Mouse (Mus musculus) erythroid progenitor cell, adult 5-6 weeks (primary cell): ENCODE measurements around the gene Elf3. TPM values are rescaled to one million over a fixed set of nuclear protein-coding genes. Genes with fewer than 3 reads are reported as not detected.

Source experiments
- ATAC-seq: replicated peaks from 2 replicates; pipeline ENCODE4 v1.8.0; 2016; ENCODE audit warnings: moderate number of reproducible peaks, mild to moderate bottlenecking, moderate TSS enrichment, inconsistent platforms; ENCODE audit not compliant: poor library complexity, low FRiP score, severe bottlenecking
- total RNA-seq, 2 experiments: library from RNA; stranded (forward) in 1 of 2; stranded (reverse) in 1 of 2; fragments of 150-400 nt in 1 of 2; fragments of 186-747, 209-891 nt in 1 of 2; gene quantifications; 2 replicates each; pipeline versions ENCODE4 v1.2.3 to v1.2.4; 2015 to 2017; ENCODE audit warnings: low replicate concordance in 2 of 2

Gene Elf3
- total RNA-seq (2015; ENCODE audit: low replicate concordance): not detected in 2 replicates
- total RNA-seq (2017; ENCODE audit: low replicate concordance): not detected in 2 replicates

DNA sequence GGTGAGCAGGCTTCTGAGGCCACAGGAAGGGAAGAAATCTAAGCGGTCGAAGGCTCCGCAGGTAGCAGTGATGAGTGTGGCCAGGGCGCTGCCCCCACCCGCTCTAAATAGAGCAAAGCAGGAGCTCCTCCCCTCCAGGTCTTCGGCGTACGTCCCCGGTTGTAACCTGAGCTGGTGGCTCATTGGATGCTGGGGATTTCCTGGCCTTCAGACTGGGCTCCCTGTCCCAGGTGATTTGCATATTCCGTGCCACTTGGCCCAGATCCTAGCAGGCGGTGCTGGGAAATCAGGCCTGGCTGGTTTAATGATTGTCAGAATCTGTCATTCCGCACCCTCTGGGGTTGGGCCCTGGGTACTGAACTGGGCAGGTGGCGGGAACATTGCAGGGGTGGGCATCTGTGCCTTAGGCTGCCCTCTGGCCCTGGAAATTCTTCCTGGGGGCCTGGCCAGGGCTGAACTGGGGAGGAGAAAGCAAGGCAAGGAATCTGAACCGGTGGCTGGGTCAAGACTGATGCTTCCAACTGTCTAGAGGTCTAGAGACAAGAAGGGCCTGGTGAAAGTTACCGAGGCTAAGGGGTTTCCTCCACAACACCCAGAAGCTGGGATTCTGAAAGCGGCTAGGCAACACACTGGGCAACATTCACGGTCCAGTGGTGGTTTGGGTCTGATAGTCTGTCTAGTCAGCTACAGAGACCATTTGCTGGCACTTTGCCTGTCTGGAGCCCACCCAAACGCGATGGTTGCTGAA lies at the start of gene Elf3:
Gene Elf3, minus strand, starts transcription at position 189 of the 748 bp plus-strand sequence.
- ATAC-seq: no peak

DNA sequence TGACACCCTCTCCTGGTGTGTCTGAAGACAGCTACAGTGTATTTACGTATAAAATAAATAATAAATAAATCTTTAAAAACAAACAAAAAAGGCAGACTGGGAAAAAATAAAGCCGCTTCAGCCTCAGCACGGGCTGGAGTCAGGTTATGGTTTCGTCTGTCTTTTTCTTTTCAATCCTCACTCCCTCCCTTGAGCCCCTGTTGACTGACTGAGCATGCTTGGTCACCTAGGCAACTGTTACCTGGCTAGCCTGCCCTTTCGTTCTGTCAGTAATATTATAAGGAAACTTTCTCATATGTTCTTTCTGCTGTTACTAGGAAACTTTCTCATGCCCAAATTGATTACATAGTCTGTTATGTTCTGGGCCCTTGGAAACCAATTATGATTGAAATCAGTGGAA lies 32.5 kb upstream of the Elf3 start:
- ATAC-seq: no peak

DNA sequence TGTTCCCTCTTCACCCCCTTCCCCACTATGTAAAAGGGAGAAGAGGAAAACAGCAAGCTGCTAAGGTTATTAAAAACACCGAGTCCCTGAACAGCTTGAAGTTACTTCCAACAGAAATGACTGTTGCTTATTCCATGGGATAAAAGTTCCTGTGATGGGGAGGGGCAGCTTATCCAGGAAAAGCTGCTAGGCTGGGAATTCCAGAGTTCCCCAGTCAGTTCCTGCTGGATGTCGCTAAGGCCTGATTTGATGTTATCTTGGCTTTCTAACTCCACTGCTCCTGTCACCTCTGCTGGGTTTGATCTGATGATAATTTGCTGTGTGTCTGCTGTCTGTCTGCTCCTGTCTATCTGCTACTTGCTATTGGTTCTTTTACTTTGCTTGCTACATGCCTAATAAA lies 27.9 kb upstream of the Elf3 start:
- ATAC-seq: no peak

DNA sequence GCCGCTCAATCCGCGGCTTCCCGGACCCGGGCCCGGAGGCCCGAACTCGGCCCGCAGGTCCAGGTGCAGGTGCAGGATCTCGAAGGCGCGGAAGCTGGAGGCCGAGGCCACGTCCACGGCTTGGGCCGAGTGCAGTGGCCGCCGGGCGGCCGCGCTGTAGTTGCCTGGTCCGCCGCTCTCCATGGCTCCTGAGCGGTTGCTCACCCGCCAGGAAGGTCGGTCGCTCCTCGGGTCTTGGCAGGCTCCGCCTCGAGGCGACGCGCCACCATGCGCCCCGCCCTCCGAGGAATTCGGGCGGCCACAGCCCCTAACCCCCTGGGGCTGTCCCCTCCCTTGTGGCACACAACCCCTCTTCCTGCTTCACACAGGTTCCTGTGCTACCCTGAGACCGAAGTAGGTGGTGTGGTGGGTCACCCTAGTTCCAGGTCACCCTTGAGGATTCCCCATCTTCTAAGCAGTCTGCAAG lies 25.5 kb upstream of the Elf3 start, which contains the start of gene Rnpep:
Gene Rnpep, minus strand, starts transcription at position 259 of the 466 bp plus-strand sequence.
- peak; percentile 60 for ATAC-seq

DNA sequence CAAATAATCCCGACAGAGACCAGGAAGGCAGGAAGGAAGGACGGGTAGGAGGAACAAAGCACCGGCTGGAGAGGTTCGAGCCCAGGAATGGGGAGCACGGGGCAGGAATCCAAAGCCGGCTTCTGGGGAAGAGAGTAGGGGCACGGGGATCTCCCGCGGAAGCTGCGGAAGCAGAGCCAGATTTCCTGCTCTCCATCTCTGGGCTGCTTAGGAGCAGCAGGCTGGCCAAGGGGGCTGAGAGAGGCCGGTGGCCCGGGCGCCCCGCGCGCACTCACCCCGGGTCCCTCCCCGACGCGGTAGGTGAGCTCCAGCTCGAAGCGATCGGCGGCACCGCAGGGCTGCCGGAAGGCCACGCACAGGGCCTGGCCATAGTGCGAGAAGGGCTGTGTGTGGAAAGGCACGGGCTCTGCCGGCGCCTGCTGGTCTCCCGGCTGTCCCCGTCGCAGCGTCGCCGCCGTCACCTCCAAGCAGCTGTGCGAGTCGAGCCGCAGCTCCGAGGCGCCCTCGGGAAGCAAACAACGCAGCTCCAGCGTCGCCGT lies 25.0 kb upstream of the Elf3 start:
- peak; percentile 44; the same call in 1 of the 2 replicates for ATAC-seq

DNA sequence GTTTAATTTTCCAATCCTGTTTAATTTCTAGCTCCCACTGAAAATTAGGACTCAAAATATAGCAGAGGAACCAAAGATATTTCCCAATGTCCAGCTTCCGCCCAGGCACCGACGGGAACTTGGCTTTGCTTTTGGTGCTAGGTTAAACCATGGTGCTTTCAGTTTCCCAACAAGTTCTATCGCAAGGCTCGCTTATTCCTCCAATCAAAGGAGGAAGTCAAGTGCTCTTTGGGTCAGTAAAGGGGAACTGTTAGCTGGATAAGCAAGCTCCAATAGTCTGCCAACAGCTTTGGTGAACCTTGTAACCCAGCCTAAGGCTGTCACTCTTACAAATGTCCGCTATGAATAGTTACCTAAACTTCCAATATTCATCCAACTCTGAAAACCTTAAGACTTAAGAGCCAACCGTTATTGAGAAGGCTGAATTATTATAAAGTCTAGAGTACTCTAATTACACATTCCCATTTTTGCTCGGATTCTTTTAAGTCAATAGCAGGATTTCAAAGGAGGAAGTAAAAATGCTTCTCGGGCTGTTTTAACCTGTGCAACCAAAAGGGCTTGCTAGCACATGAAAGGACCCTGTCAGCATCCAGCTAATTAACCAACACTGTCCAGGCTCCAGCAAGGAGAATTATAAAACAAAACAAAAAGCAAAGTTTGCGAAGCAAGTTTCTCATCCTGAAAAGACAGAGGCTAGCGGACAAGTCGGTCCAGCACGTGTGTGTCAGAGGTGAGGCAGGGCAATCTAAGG lies 24.3 kb upstream of the Elf3 start:
- ATAC-seq: no peak

DNA sequence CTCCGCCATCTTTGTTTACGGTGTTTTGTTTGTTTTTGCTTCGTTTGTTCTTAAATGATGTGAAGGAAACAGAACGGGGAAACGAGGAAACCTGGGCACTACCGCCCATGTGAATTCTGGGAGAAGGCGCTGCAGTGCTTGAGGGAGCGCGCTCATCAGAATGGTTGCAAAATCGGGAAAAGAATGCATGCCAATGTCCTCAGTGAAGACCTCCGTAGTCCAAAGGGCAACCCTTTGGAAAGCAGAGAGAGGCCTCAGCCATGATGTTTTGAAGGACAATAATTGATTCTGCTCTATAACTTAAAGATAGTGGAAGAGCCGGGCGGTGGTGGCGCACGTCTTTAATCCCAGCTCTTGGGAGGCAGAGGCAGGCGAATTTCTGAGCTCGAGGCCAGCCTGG lies 23.5 kb upstream of the Elf3 start:
- ATAC-seq: no peak

DNA sequence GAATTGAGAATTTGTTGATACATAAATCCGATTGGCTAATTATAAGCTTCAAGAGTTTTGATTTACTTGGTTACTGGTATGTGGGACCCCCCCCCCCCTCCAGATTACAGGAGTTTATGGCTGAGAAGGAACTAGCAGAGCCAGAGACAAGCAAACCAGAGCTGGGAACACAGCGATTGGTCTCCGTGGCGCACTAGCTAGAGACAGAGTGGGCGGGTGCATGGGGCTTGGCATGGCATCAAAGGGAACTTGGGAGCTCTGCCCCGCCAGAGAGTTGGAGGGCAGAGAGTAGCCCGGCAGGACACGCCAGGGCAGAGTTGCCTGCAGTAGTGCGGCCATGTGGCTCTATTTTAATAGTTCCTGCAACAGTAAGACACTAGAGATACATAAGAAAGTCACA lies 22.3 kb upstream of the Elf3 start:
- no peak for ATAC-seq

DNA sequence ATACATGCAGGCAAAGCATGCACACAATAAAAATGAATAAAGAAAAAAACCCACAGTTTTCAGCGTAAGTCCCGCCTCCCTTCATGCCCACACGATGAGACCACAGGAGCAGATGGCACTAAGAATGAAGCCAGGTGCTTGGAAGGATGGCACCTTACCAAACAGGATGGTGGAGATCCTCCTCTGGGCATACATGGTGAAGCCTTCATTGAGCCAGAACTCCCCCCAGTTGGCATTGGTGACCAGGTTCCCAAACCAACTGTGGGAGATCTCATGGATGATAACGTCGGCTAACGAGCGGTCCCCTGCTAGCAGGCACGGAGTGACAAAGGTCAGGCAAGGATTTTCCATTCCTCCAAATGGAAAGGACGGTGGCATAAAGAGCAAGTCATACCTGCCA lies 13.0 kb upstream of the Elf3 start:
- no peak for ATAC-seq

DNA sequence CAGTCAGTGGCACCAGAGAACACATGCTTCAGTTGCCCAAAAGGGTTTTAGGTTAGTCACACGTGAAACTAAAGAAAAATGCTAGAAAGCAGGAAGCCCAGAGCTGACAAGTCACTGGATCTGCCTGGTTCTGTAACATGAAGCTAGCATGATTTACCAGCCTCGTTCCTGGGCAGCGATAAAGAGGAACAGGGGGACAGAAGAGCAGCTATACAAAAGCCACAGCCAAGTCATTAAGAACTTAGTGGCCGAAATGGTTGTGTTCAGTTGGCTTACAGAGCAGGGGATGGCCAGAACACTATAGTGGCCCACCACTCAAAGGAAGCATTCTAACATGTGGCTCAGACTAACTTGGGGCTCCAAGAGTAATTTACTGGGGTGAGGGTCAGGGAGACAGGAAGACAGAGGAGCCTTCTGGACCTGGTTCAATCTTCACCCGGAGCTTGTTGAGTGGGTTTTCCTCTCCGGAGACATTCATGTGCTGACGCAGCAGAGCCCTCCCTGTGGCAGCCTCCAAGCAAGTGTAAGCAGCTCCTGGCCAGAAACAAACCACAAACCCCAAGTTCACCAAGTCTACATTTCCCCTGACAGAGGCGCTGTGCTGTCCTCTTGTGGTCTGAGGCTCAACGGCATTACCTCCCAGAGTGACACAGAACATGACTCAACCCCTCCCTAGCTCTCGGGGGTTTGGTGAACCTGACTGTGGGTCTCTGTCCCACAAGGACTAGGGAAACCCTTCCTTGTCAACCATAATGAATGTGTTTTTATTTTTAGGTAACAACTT lies 9.5 kb upstream of the Elf3 start:
- no peak for ATAC-seq

DNA sequence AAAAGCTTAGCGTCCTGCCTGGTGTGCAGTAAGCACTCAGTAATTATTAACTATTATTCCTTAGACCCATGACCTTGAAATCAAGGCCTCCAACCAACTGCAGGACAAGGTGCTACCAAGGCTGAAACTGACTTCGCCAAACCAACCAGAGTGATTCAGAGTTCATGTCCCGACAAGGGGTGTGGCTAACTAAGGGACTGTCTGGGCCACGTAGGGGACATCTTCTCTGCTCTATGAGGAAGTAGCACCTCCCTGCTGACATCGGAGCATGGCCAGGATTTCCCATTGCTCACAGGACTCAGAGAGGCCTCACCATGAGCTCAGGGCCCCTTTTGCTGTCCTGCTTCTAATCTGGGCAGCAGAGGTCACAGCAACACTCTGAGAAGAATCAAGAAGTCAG lies 7.5 kb upstream of the Elf3 start:
- no peak for ATAC-seq

DNA sequence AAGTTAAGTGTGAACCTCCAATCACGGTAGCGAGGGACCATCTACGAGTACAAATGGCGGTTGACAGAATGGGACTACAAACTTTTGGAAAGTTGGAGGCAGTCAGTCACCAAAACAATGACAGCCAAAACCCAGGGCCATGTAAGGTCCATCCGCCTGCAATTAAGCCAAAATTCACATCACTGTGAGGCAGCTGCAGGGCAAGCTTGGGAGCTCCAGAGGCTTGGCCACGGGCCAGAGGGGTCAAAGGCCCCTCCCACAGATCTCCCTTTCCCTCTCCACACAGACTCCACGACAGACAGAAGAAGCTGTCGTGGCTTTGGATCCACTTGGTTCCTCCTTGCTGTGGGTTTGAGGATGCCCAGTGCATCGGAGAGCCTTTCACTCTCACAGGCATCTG lies 4.9 kb upstream of the Elf3 start:
- no peak for ATAC-seq

DNA sequence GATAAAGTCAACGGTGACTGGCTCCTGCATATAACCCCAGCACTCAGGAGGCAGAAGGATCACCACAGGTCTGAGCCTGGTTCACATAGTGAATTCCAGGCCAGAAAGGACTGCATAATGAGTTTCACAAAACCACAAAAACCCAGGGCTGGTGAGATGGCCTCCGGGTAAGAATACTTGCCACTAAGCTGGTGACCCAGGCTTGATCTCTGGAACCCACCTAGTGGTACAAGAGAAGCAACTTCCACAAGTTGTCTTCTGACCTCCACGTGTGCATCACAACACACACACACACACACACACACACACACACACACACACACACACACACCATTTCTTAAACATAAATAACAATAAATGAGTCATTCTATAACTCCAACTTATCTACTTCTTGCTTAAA lies 4.0 kb upstream of the Elf3 start:
- ATAC-seq: no peak

DNA sequence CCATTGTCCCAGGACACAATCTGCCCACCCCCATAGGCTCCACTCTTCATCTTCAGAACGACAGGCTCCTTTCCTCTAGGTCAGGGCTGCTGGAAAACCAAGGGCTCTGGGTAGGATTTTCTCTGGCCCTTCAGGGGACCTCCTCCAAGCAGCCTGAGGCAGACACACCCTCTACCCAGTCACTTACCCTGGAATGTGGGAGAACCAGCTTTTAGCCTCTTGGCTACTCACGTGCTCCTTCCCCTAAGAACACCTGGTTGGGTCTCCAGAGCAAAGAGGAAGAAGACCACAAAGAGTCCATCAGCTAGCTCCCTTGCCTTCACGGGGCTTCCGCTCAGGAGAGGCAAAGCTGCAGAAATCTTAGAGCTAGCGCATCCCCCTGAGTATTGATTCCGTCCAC lies 2.6 kb upstream of the Elf3 start:
- ATAC-seq: no peak

DNA sequence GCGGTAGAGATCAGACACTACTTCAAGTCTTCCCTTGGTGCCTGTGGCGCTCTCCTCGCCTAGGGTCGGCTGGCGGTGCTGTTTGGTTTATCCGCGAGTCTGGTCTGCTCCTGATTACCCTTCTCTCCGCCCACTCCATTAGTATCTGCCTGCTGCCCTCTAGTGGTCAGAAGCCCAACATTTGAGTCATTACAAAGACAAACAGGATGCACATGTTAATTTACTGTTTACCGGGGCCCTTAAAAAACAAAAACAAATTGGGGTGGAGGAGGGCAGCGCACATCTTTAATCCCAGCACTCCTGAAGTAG lies 714 bp upstream of the Elf3 start:
- peak; percentile 88 for ATAC-seq

DNA sequence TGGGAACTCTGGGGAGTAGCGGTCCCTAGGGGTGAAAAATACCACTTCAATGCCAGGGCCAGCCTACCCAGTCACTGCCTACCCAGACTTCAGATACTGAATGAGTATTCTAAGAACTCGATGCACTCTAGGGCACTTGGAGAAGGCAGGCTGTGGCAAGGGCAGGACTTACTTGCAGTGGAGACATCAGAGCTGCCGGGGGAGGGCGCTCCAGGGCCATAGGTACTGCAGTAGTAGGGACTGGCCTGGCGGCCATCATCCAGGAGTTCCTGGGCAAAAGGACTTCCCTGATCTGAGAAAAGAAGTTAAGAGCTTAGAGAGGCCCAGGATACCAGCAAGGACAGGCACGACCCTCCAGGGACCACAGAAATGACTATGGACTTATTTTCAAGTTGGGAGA lies 2.1 kb downstream of the Elf3 start:
- ATAC-seq: no peak

DNA sequence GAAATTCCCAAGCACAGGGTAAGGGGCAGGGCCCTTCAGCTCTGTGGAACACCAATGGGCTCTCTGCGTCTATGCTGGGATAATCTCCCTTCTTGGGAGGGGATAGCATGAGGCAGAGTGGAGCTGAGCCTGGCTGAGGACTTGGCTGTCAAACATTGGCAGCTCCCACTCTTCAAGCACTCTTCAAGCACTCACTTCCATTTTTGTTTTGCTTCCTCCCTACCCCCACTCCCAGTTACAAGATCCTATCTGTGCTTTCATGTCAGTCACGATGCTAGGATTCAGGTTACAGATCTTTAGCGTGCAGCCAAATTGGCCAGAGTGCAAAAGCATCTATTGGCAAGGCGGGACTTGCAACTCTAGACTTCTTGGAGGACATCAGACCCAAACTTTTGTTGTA lies 5.5 kb downstream of the Elf3 start:
- no peak for ATAC-seq

DNA sequence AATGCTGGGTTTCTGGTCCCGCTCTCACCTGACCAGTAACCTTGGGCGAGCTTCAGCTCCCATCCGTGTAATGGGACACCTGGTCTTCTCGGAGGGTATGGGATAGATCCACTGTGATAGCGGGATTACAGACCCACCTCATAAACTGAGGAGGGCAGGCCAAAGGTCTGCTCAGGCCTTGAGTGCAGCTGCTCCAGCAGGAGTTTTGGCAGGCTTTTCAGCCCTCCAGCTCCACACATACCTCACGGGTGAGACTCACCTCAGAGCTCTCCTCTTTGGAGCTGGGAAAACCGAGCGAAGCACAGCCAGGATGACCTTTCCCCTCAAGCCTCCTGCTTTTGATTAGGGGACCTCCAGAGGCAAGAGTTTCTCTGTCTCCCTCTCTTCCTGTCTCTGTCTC lies 7.0 kb downstream of the Elf3 start:
- ATAC-seq: no peak

DNA sequence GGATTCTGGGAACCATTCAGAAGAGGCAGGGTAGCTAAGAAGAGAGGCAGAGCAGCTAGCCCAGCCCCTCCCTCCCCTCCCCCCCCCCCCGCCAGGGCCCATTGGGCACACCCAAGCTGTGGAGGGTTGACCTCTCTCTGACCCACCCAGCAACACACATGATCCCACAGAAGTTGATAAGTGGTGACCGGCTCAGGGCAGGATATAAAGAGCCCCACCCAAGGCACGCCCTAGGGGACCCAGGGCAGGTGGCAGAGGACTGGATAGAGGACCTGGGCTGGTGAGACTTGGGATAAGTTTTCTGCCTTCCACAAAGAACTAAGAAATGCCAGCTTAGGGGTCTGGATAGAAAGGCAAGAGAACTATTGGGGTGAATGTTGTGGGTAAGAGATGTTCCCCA lies 7.7 kb downstream of the Elf3 start:
- ATAC-seq: peak; percentile 92

DNA sequence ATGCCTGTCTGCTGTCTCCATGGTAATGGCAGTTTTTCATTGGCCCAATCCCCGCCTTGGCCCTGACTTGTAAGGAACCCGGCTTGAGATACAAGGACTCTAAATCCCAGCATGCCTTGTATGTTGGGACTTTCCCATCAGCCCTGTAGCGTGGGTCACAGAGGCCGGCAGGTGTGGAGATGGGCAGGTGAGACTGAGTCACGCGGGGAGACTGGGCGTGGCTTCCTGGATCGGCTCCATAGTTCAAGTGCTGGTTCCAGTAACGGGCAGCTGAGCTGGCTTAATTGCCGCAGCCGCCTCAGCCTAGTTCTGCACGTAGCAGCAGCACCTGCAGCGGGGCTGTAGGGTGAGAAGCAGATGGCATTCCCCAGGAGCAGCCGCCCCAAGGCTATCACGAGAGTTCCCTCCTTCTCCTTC lies 9.9 kb downstream of the Elf3 start:
- no peak for ATAC-seq
